Mouse (Mus musculus): Measurements from ENCODE around the gene Gfap.

The Gfap gene

DNA sequence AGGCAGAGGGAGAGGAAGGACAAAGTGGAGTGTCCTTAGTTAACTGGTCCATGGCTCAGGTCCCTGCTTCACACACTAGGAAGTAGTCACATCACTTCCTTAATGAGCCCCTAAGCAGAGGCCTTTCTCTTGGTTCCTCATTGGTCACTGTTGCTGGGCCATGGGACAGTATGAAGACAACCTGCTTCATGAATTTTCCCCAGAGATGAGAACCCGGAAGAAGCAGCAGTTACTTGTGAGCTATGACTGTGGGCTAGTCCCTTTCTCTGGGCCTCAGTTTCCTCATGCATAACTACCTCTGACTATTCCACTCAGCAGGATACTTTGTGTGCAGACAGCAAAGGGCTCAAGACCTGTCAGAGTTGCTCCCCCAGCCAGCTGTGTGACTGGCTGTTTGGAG, 63.3 kb downstream of the Gfap start:
- DNase-seq (ENCODE audit: low spot score in 2 of 2): no peak

Measured in urinary bladder, postnatal 36 days (tissue).